Mouse (Mus musculus) urinary bladder, postnatal 14 days (tissue): ENCODE measurements around the gene Eif3f.

Experiments used
- DNase-seq: peaks from one replicate; pipeline ENCODE4 v3.0.0; 2021; ENCODE audit warnings: low spot score

The Eif3f gene

DNA sequence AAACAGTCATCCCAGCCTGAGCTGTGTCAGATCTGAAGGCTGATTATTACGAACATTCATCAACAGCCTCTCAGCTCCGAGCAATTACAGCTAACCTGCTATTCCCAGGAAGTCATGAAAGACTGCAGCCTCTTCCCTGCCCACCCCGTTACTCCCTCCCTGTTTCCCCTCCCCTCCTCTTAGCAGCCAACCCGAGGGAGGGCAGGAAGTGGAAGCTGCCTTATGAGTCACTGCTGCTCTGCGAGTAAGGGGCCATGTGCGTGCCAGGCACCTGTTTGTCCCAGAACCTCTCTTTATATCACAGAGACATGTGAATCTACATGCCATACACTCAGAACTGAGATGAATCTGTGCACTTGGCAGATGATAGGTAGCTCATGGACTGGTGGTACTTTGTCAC, 34.0 kb downstream of the Eif3f start:
- DNase-seq = no peak

DNA sequence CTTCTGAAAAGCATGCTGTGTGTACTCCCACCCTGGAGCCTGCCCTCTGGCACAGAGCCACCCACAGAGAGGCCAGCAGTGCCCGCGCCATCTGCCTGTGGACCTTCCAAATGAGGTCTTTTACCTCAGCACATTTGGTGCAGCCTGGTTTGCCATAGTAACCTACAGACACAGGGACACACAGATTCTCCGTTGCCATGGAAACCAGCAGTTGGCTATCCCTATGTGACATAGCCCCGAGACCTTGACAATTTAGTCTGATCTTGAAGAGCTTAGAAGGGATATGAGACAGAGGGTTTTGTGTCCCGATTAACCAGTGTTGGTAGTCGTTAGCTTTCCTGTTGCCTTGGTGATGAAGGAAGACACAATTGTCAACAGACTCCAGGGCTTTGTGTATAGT, 38.1 kb downstream of the Eif3f start:
- no peak for DNase-seq

DNA sequence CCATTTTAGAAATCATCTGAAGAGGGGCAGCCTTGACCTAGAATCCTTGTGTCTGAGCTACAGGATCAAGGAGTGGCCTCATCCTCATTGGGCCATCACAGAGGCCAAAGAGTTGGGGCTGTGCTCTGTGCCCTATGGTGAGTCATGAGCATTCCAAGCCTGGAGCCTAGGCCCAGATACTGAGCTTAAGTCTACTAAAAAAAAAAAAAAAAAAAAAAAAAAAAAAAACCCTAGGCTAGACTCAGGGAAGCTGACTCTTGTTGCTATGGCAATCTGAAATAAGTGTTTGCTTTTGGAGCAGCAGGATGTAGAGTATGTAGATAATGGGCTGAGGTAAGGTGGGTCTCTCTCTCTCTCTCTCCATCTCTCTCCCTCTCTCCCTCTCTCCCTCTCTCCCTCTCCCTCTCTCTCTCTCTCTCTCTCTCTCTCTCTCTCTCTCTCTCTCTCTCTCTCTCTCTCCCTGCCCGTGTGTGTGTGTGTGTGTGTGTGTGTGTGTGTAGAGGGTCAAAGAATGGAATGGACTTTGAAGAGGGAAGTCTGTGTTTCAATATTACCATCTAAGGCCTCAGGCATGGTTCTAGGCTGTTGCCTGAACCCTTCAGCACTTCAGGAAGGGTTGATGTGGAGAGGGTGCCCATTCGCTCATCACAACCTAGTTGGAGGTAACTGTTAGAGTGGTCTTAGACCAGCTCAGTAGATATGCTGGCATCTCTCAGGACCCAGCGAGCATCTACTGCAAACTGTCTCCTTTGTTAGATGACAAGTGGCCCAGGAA, 51.9 kb downstream of the Eif3f start:
- DNase-seq = no peak

DNA sequence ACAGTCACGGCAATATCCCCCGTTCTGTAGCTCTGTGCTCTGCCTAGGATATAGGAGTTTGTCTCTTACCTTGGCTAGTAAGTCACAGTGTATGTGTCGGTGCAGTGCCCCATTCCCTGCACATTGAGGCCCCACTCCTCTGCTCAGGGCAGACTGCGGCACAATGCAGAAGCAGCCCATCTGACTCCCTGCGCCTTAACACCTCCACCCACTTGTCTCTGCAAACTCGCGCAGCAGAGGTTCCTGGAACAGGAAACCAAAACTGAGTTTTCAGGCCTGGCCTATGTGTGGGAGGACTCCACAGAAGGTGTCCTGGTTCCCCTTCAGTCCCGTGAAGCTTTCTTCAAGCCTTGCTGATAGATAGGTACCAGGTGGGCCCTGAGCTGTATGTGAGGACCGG, 57.0 kb downstream of the Eif3f start:
- DNase-seq = no peak
